In genomic region chr16:86882529-86882928, GRCm38 (mm10) we compare ENCODE assay signal across 8 mouse cellular contexts.
DNase-seq lines count a peak whose midpoint lies in the region; ATAC-seq and TF ChIP-seq lines count a peak whose summit lies in the region.

No protein-coding gene starts in this region.

- DNase-seq in CH12.LX (ENCODE audit: extremely low read depth): peak; percentile 78
- DNase-seq in adrenal gland, adult (ENCODE audit: inconsistent age in 2 of 2, low spot score in 1 of 2): peak; percentile 17 to 81
- peak; percentile 65 for DNase-seq in embryo, embryonic 11.5 days (ENCODE audit: low read depth, low spot score)
- DNase-seq in heart, postnatal 10 days: peak; percentile 80 to 82
- peak; percentile 23 to 73 for DNase-seq in layer of hippocampus, adult 18-20 months (ENCODE audit: low spot score in 2 of 2)
- DNase-seq in lung, postnatal 36 days: peak; percentile 76
- DNase-seq in stomach, postnatal 0 days (ENCODE audit: low spot score): peak; percentile 61
- DNase-seq in thymus, adult 18-20 months: no peak

- H3K4me1 ChIP-seq in CH12.LX (ENCODE audit: control insufficient read depth in 1 of 2, insufficient read depth in 2 of 2): peaks cover 0 to 3% of the 10 kb centered on the region in 2 experiments; a peak in 1 of 4 replicates
- no peaks in the 10 kb centered on the region for H3K4me1 ChIP-seq in stomach, postnatal 0 days (replicated peaks; ENCODE audit: control insufficient read depth, insufficient read depth)

- no peaks in the 10 kb centered on the region for H3K79me2 ChIP-seq in CH12.LX (replicated peaks; ENCODE audit: control insufficient read depth, extremely low read depth, insufficient read depth, poor library complexity, severe bottlenecking)

- no peak overlapping the region for H3K9ac ChIP-seq in CH12.LX (ENCODE audit: insufficient read depth, low read depth)
- H3K9ac ChIP-seq in stomach, postnatal 0 days (ENCODE audit: low read length): no peak overlapping the region

- intact Hi-C loops in heart, postnatal 10 days (cut with DNase I): loop anchor here (1.0 to 10.0 kb wide), 6 partner anchors 115 to 1075 kb away; no protein-coding TSS in a partner anchor

- dilution Hi-C loops in CH12.LX (cut with MboI; ENCODE audit: extremely low pct_ligation_motif_present, extremely low pct_unique_long_range_greater_than_20kb, low sequenced_read_pairs): no loop called here

- WGBS in stomach, postnatal 0 days: 14% methylated on average over 6 of the region's 6 CpGs

- no peak overlapping the region for H3K4me3 ChIP-seq in CH12.LX (replicated peaks in 1 of 3; ENCODE audit: low read depth in 2 of 3, low read length in 2 of 3, poor library complexity in 1 of 3)
- H3K4me3 ChIP-seq in stomach, postnatal 0 days (ENCODE audit: low read depth, low read length): no peak overlapping the region

- peak; percentile 78 to 80 for TF ChIP-seq CTCF in CH12.LX (conservative IDR thresholded peaks at IDR 0.05 in 1 of 2, IDR thresholded peaks at IDR 0.05 in 1 of 2; ENCODE audit: low read depth in 2 of 2, low read length in 2 of 2)
- TF ChIP-seq CTCF in stomach, postnatal 0 days (IDR thresholded peaks at IDR 0.05; ENCODE audit: low read depth): peak; percentile 98

- no peak for TF ChIP-seq EP300 in CH12.LX (IDR thresholded peaks at IDR 0.05; ENCODE audit: low read length)
- TF ChIP-seq EP300 in stomach, postnatal 0 days (optimal IDR thresholded peaks at IDR 0.05): no peak

- TF ChIP-seq RAD21 in CH12.LX (IDR thresholded peaks at IDR 0.05; ENCODE audit: low read depth, low read length): peak; percentile 84

- H3K4me2 ChIP-seq in CH12.LX (ENCODE audit: insufficient read depth, low read depth, poor library complexity, severe bottlenecking): no peak overlapping the region
- H3K4me2 ChIP-seq in stomach, postnatal 0 days (replicated peaks; ENCODE audit: low read depth): no peak overlapping the region

- H3K27ac ChIP-seq in CH12.LX (ENCODE audit: insufficient read depth, low read depth): no peak overlapping the region
- no peak overlapping the region for H3K27ac ChIP-seq in stomach, postnatal 0 days (replicated peaks)

- TF ChIP-seq POLR2A in CH12.LX (IDR thresholded peaks at IDR 0.05; ENCODE audit: low read depth, low read length): no peak

- peak; percentile 51; the same call in 1 of the 2 replicates for ATAC-seq in stomach, postnatal 0 days (ENCODE audit: low FRiP score, low TSS enrichment)

- no peaks in the 10 kb centered on the region for H3K9me3 ChIP-seq in CH12.LX (replicated peaks; ENCODE audit: low read length)
- H3K9me3 ChIP-seq in stomach, postnatal 0 days (ENCODE audit: control insufficient read depth, low read length): no peaks in the 10 kb centered on the region

- H3K27me3 ChIP-seq in CH12.LX (replicated peaks): no peaks in the 10 kb centered on the region
- no peaks in the 10 kb centered on the region for H3K27me3 ChIP-seq in stomach, postnatal 0 days (ENCODE audit: control insufficient read depth, insufficient read depth, low read length)

- H3K36me3 ChIP-seq in CH12.LX (replicated peaks in 1 of 2; ENCODE audit: control insufficient read depth in 1 of 2, insufficient read depth in 1 of 2, low read length in 1 of 2): no peaks in the 10 kb centered on the region
- no peaks in the 10 kb centered on the region for H3K36me3 ChIP-seq in stomach, postnatal 0 days (ENCODE audit: control insufficient read depth, insufficient read depth, low read length)

- in situ Hi-C loops in CH12.LX (cut with MboI; ENCODE audit: low pct_ligation_motif_present, low pct_unique_long_range_greater_than_20kb, low sequenced_read_pairs): loop anchor here (10.0 kb wide), 1 partner anchor 1078 kb away; the partner anchor contains the start of gene Adamts1

TF ChIP-seq in CH12.LX, 34 proteins besides CTCF, POLR2A, EP300 and RAD21:
- TF ChIP-seq IRF4 (IDR thresholded peaks at IDR 0.05; ENCODE audit: low read depth, low read length) (no peak), USF1 (IDR thresholded peaks at IDR 0.05; ENCODE audit: low read depth, low read length) (no peak), HCFC1 (IDR thresholded peaks at IDR 0.05; ENCODE audit: low read depth, low read length) (no peak), UBTF (IDR thresholded peaks at IDR 0.05; ENCODE audit: low read depth, low read length) (no peak), ELF1 (IDR thresholded peaks at IDR 0.05; ENCODE audit: low read depth, low read length) (no peak), SMC3 (IDR thresholded peaks at IDR 0.05; ENCODE audit: low read depth, low read length) (peak; percentile 78)

Comparison
In these comparisons a context has a peak if more than half of its experiments do, and no peak if none do; other contexts are left out.
1. DNase-seq: peak in CH12.LX (single experiment), adrenal gland, adult (2 of 2), embryo, embryonic 11.5 days (single experiment), heart, postnatal 10 days (2 of 2), layer of hippocampus, adult 18-20 months (2 of 2), lung, postnatal 36 days (single experiment) and stomach, postnatal 0 days (single experiment); none in thymus, adult 18-20 months (0 of 2).